ENCODE assay signal across 8 mouse cellular contexts in genomic region chrX:161716865-161717763, GRCm38 (mm10). TPM values are rescaled to one million over a fixed set of nuclear protein-coding genes. Genes with fewer than 3 reads are reported as not detected.
DNase-seq lines count a peak whose midpoint lies in the region; ATAC-seq and TF ChIP-seq lines count a peak whose summit lies in the region.

Gene Rai2, plus strand, starts transcription at chrX:161717069.

- intact Hi-C loops in left cerebral cortex, postnatal 25 days (cut with DNase I): loop anchor here (10.0 kb wide), 1 partner anchor 302 kb away; no protein-coding TSS in a partner anchor

- no peak for ATAC-seq in erythroblast, adult 5-6 weeks (replicated peaks; ENCODE audit: low FRiP score, poor library complexity, severe bottlenecking)
- ATAC-seq in forebrain, postnatal 0 days: peak; percentile 72

- peaks cover 4% of the 10 kb centered on the region; the same call in 1 of the 2 replicates for H3K9me3 ChIP-seq in erythroblast, embryonic 14.5 days (ENCODE audit: control insufficient read depth, low read length)
- H3K9me3 ChIP-seq in forebrain, postnatal 0 days (ENCODE audit: low read length): no peaks in the 10 kb centered on the region
- H3K9me3 ChIP-seq in hindbrain, embryonic 10.5 days: no peaks in the 10 kb centered on the region

- H3K9ac ChIP-seq in forebrain, postnatal 0 days: peak within 1 kb of the TSS; percentile 65

- no peaks in the 10 kb centered on the region for H3K4me1 ChIP-seq in erythroblast, embryonic 14.5 days (ENCODE audit: control insufficient read depth)
- no peaks in the 10 kb centered on the region for H3K4me1 ChIP-seq in forebrain, postnatal 0 days (ENCODE audit: insufficient read depth)
- peaks cover 3% of the 10 kb centered on the region; the same call in 1 of the 2 replicates for H3K4me1 ChIP-seq in hindbrain, embryonic 10.5 days (replicated peaks)

- peak; percentile 9 to 18 for DNase-seq in adrenal gland, postnatal 4 days (ENCODE audit: low spot score in 2 of 2)
- DNase-seq in forebrain, postnatal 0 days: peak; percentile 57
- DNase-seq in hindbrain, embryonic 10.5 days (ENCODE audit: low spot score): peak; percentile 36
- peak; percentile 17 to 22 for DNase-seq in left cerebral cortex, postnatal 25 days (ENCODE audit: low spot score in 2 of 2)
- DNase-seq in mesoderm, embryonic 11.5 days (ENCODE audit: low read depth, low spot score): peak; percentile 21
- DNase-seq in testis, postnatal 10 days (ENCODE audit: low spot score): peak; percentile 38

- peak; percentile 24; the same call in 1 of the 2 replicates for TF ChIP-seq CTCF in forebrain, postnatal 0 days (IDR thresholded peaks at IDR 0.05; ENCODE audit: low read depth)

- peak within 1 kb of the TSS; percentile 14 for H3K4me3 ChIP-seq in erythroblast, embryonic 14.5 days (replicated peaks)
- peak within 1 kb of the TSS; percentile 56 for H3K4me3 ChIP-seq in forebrain, postnatal 0 days (ENCODE audit: low read depth, low read length)
- peak within 1 kb of the TSS; percentile 65 for H3K4me3 ChIP-seq in hindbrain, embryonic 10.5 days

- WGBS in forebrain, postnatal 0 days: 27% methylated on average over 42 of the region's 79 CpGs
- WGBS in hindbrain, embryonic 10.5 days: 22% methylated on average over 63 of the region's 79 CpGs

- peak within 1 kb of the TSS; percentile 85 for H3K27ac ChIP-seq in forebrain, postnatal 0 days (ENCODE audit: low read depth, low read length)
- H3K27ac ChIP-seq in hindbrain, embryonic 10.5 days: peak within 1 kb of the TSS; percentile 81

- peak within 1 kb of the TSS; percentile 62 for H3K4me2 ChIP-seq in forebrain, postnatal 0 days (ENCODE audit: low read depth)

- H3K36me3 ChIP-seq in erythroblast, embryonic 14.5 days (ENCODE audit: control insufficient read depth): no peaks in the 10 kb centered on the region
- no peaks in the 10 kb centered on the region for H3K36me3 ChIP-seq in forebrain, postnatal 0 days (ENCODE audit: insufficient read depth)
- H3K36me3 ChIP-seq in hindbrain, embryonic 10.5 days: no peaks in the 10 kb centered on the region

- peaks cover 39% of the 10 kb centered on the region for H3K27me3 ChIP-seq in erythroblast, embryonic 14.5 days (ENCODE audit: control insufficient read depth)
- no peaks in the 10 kb centered on the region; the same call in 1 of the 2 replicates for H3K27me3 ChIP-seq in forebrain, postnatal 0 days (ENCODE audit: insufficient read depth, low read length)
- H3K27me3 ChIP-seq in hindbrain, embryonic 10.5 days (ENCODE audit: insufficient read depth, poor library complexity, severe bottlenecking): peaks cover 78% of the 10 kb centered on the region

RNA-seq across cellular contexts. Expression of gene Rai2, which starts in this region (rescaled TPM):
- not detected in 2 replicates for polyA plus RNA-seq in erythroblast, embryonic 14.5 days (2012)
- total RNA-seq in erythroblast, adult 5-6 weeks (2015; ENCODE audit: low replicate concordance): not detected in 2 replicates
- not detected in 2 replicates for total RNA-seq in erythroblast, adult 5-6 weeks (2017; ENCODE audit: low replicate concordance)
- 10 to 100 TPM; 21.6 to 28.4 TPM for total RNA-seq in adrenal gland, postnatal 4 days (2021)
- 7.0 and 8.2 TPM in 2 replicates for total RNA-seq in forebrain, postnatal 0 days (2014; rRNA removed)
- polyA plus RNA-seq in forebrain, postnatal 0 days (2015; fragmentation: Nextera tagmentation; extraction: Ambion mirVana): 8.1 and 11.0 TPM in 2 replicates
- 3.3 and 8.4 TPM in 2 replicates for polyA plus RNA-seq in hindbrain, embryonic 10.5 days (2016; fragmentation: Nextera tagmentation; extraction: Ambion mirVana)
- total RNA-seq in left cerebral cortex, postnatal 25 days (2021): 10 to 100 TPM; 13.4 to 16.8 TPM

Comparison
In these comparisons a context has a peak if more than half of its experiments do, and no peak if none do; other contexts are left out.
1. H3K4me3 ChIP-seq: peak in every context shown above with its lines; median percentile 65 in hindbrain, embryonic 10.5 days; 56 in forebrain, postnatal 0 days; 14 in erythroblast, embryonic 14.5 days.